Comparison of ENCODE assay signal across 8 mouse cellular contexts in the genomic region with DNA sequence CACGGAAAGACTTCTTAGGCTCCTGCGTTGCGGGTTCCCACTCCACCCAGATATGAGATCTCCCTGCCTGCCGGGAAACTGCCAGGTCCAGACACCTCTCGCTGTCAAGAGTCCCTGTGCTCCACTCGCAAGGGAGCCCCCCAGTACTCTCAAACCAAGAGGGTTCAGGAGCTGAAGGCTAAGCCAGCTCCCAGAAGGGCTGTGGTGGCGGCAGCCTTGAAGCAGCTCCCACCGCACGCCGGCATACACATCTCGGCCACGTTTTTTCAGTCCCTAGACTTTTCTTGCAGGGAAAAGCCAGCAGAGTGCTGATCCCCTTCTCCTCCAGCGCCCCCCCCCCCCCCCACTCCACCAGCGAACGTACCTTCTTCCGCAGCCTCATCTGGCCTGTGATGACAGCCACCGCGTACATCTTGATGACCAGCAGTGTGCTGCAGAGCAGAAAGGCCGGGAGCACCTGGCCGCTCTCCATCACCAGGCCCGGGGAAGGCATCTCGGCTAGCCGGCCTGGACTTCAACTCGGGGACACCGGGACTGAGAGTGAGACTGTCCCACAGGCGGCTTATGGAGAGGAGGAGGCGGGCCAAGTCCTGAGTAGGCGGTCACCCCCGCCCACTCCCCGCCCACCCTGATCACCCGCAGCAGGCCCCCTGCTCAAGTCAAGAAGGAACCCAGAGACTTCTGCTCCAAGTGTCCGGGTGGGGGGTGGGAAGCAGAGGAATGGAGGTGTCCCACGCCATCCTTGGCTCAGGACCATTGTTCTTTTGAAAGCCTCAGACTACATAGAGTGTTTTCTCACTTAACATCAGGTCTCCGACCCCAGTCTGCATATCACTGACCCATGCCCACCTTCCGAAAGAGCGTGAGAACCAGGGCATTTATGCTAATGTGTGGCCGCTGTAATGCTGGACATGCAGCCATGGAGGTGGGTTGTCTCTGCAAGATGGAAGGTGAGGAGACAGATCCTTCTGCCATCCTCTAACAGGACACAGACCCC. TPM values are rescaled to one million over a fixed set of nuclear protein-coding genes. Genes with fewer than 3 reads are reported as not detected.
DNase-seq lines count a peak whose midpoint lies in the region; ATAC-seq and TF ChIP-seq lines count a peak whose summit lies in the region.

No protein-coding gene starts in this region.

- H3K9ac ChIP-seq in heart, embryonic 13.5 days, result peak overlapping the region; percentile 69
- H3K9ac ChIP-seq in limb, embryonic 12.5 days (replicated peaks), result peak overlapping the region; percentile 62
- 0 out of 2 replicates have a peak overlapping the region, but pooled peaks have one; percentile 34 for H3K9ac ChIP-seq in neural tube, embryonic 14.5 days (replicated peaks; ENCODE audit: low read depth, low read length)

- peak overlapping the region; percentile 66 for H3K27ac ChIP-seq in gastrocnemius, adult 2 months
- H3K27ac ChIP-seq in heart, embryonic 13.5 days (replicated peaks), result no peak overlapping the region
- H3K27ac ChIP-seq in limb, embryonic 12.5 days, result peak overlapping the region; percentile 53; the same call in 1 of the 2 replicates
- no peak overlapping the region for H3K27ac ChIP-seq in neural tube, embryonic 14.5 days (ENCODE audit: low read depth, low read length)

- peak; percentile 55 for DNase-seq in gastrocnemius, adult 2 months
- DNase-seq in gastrocnemius, postnatal 25 days, result no peak
- peak; percentile 64 for DNase-seq in R1 (ENCODE audit: low read depth, low spot score)
- no peak for DNase-seq in frontal cortex, adult 2 months (ENCODE audit: extremely low spot score in 1 of 2, low spot score in 1 of 2)
- DNase-seq in urinary bladder, adult 18-20 months (ENCODE audit: low spot score in 2 of 2), result no peak

- WGBS in heart, embryonic 13.5 days, result 10% methylated on average over 37 of the region's 37 CpGs
- 12% methylated on average over 32 of the region's 37 CpGs for WGBS in limb, embryonic 12.5 days
- WGBS in neural tube, embryonic 14.5 days, result 11% methylated on average over 36 of the region's 37 CpGs

- H3K4me2 ChIP-seq in heart, embryonic 13.5 days, result peak overlapping the region; percentile 69
- H3K4me2 ChIP-seq in limb, embryonic 12.5 days, result peak overlapping the region; percentile 91
- H3K4me2 ChIP-seq in neural tube, embryonic 14.5 days (ENCODE audit: low read depth, low read length), result peak overlapping the region; percentile 46

- peaks cover 21% of the 10 kb centered on the region for H3K27me3 ChIP-seq in heart, embryonic 13.5 days (replicated peaks)
- no peaks in the 10 kb centered on the region for H3K27me3 ChIP-seq in limb, embryonic 12.5 days
- 0 out of 2 replicates have a peak, but pooled peaks cover 4% of the 10 kb centered on the region for H3K27me3 ChIP-seq in neural tube, embryonic 14.5 days (ENCODE audit: control insufficient read depth, insufficient read depth, low read length)

- H3K4me3 ChIP-seq in gastrocnemius, adult 2 months, result peak overlapping the region; percentile 67
- peak overlapping the region; percentile 42 for H3K4me3 ChIP-seq in heart, embryonic 13.5 days
- H3K4me3 ChIP-seq in limb, embryonic 12.5 days (replicated peaks), result peak overlapping the region; percentile 55
- H3K4me3 ChIP-seq in neural tube, embryonic 14.5 days (ENCODE audit: low read depth, low read length), result peak overlapping the region; percentile 22

- peaks cover 49% of the 10 kb centered on the region for H3K4me1 ChIP-seq in heart, embryonic 13.5 days
- peaks cover 29% of the 10 kb centered on the region for H3K4me1 ChIP-seq in limb, embryonic 12.5 days (replicated peaks)
- peaks cover 7% of the 10 kb centered on the region; the same call in 1 of the 2 replicates for H3K4me1 ChIP-seq in neural tube, embryonic 14.5 days (ENCODE audit: control insufficient read depth, insufficient read depth, low read length)

- TF ChIP-seq CTCF in gastrocnemius, adult 2 months (IDR thresholded peaks at IDR 0.05), result no peak

- intact Hi-C loops in gastrocnemius, adult 2 months (cut with DNase I), result no loop called here

- ATAC-seq in heart, embryonic 13.5 days (ENCODE audit: extremely low read depth, insufficient number of reproducible peaks, low FRiP score, low TSS enrichment), result no peak
- peak; percentile 82 for ATAC-seq in limb, embryonic 12.5 days (ENCODE audit: insufficient number of reproducible peaks, insufficient read depth, low FRiP score, low TSS enrichment, low read depth)
- ATAC-seq in neural tube, embryonic 14.5 days (ENCODE audit: low read depth), result peak; percentile 31; the same call in 1 of the 2 replicates

- H3K9me3 ChIP-seq in heart, embryonic 13.5 days, result no peaks in the 10 kb centered on the region
- no peaks in the 10 kb centered on the region for H3K9me3 ChIP-seq in limb, embryonic 12.5 days
- no peaks in the 10 kb centered on the region for H3K9me3 ChIP-seq in neural tube, embryonic 14.5 days (ENCODE audit: control insufficient read depth, low read length)

- H3K36me3 ChIP-seq in heart, embryonic 13.5 days, result no peaks in the 10 kb centered on the region
- no peaks in the 10 kb centered on the region for H3K36me3 ChIP-seq in limb, embryonic 12.5 days
- no peaks in the 10 kb centered on the region for H3K36me3 ChIP-seq in neural tube, embryonic 14.5 days (ENCODE audit: control insufficient read depth, insufficient read depth, low read length)

RNA-seq across cellular contexts. Expression of a gene that starts 26.6 kb away (rescaled TPM):
- total RNA-seq in gastrocnemius, adult 2 months (2021), result 1 to 10 TPM; 2.9 to 3.7 TPM
- 1 to 10 TPM; 4.1 to 6.9 TPM for total RNA-seq in gastrocnemius, postnatal 25 days (2021)
- polyA plus RNA-seq in heart, embryonic 13.5 days (2015; fragmentation: Nextera tagmentation; extraction: Ambion mirVana), result 2.3 and 5.0 TPM in 2 replicates
- 11.5 and 12.8 TPM in 2 replicates for polyA plus RNA-seq in limb, embryonic 12.5 days (2016; fragmentation: Nextera tagmentation; extraction: Ambion mirVana)
- 1.6 and 1.8 TPM in 2 replicates for polyA plus RNA-seq in neural tube, embryonic 14.5 days (2014; fragmentation: Nextera tagmentation; extraction: Ambion mirVana)
- polyA plus RNA-seq in frontal cortex, adult 2 months (2012; rRNA removed), result 8.3 and 9.3 TPM in 2 replicates

RNA-seq across cellular contexts. Expression of a gene that starts 49.7 kb away (rescaled TPM):
- total RNA-seq in gastrocnemius, adult 2 months (2021), result 10 to 100 TPM; 23.4 to 24.0 TPM
- total RNA-seq in gastrocnemius, postnatal 25 days (2021), result 10 to 100 TPM; 19.0 to 19.3 TPM
- 23.3 and 24.3 TPM in 2 replicates for polyA plus RNA-seq in heart, embryonic 13.5 days (2015; fragmentation: Nextera tagmentation; extraction: Ambion mirVana)
- polyA plus RNA-seq in limb, embryonic 12.5 days (2016; fragmentation: Nextera tagmentation; extraction: Ambion mirVana), result 30.7 and 32.0 TPM in 2 replicates
- 16.3 and 17.5 TPM in 2 replicates for polyA plus RNA-seq in neural tube, embryonic 14.5 days (2014; fragmentation: Nextera tagmentation; extraction: Ambion mirVana)
- polyA plus RNA-seq in frontal cortex, adult 2 months (2012; rRNA removed), result 30.6 and 33.6 TPM in 2 replicates

Comparison
In these comparisons a context has a peak if more than half of its experiments do, and no peak if none do; other contexts are left out.
1. DNase-seq: peak in gastrocnemius, adult 2 months (single experiment) and R1 (single experiment); none in gastrocnemius, postnatal 25 days (single experiment), frontal cortex, adult 2 months (0 of 2) and urinary bladder, adult 18-20 months (0 of 2).
2. H3K27ac ChIP-seq: peak in gastrocnemius, adult 2 months (single experiment) and limb, embryonic 12.5 days (single experiment); none in heart, embryonic 13.5 days (single experiment) and neural tube, embryonic 14.5 days (single experiment).
3. Peak in every context shown above with its lines, with median percentiles within 50 percentile points of each other: H3K4me3 ChIP-seq, H3K4me2 ChIP-seq and H3K9ac ChIP-seq.